Mouse (Mus musculus) cerebellum, adult (tissue): ENCODE measurements around the gene Brd2.
"Not testable (repeated sequence)": the region's sequence is repeated elsewhere in the genome, so short reads cannot be mapped to it uniquely, and the experiment has no call there.

Source experiments
- ATAC-seq: cut with Nextera tagmentation; 2 replicates; pipeline ENCODE4 v1.9.2; 2017; ENCODE audit warnings: mild to moderate bottlenecking, moderate library complexity, mixed read lengths; ENCODE audit not compliant: insufficient number of reproducible peaks, low FRiP score, low TSS enrichment

Brd2 gene

DNA sequence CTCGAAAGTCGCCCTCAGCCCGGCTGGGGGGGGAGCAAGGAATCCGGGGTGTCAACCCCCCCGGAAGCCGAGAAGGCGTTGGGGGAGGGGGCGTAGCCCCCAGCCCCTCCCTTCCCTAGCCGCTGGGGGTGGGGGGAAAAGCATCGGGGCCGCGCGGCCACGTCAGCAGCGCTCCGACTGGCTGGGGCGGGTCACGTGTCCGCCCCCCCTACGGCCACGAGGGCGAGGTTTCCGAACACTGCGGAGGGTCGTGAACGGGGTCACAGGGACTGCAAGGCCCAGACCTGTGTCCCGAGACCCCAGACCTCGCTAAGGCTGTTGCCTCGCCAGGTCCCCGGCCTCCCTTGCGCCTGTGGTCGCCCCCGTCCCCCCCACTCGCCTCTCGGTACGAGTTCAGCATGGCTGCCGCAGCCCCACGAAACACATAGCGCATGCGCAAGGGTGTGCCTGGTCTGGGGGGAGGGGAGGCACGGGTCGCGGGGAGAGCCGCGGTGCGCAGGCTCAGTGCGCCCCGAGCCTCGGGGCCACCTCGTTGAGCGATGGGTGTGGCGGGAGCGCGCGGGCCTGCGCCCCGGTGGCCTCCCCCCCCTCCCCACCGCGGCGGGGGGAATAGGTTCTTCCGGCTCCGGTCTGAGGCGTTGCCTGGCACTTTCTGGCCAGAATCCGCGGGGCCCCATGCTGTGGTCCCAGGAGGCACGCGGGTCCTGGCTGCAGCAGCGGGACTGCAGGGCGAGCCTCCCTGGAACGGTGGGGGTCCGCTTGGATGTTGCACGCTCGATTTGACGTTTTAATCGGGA, at the start of gene Brd2:
Brd2 (minus strand) TSS at position 447 of the 797 bp plus-strand sequence.
- ATAC-seq, result peak; percentile 37

DNA sequence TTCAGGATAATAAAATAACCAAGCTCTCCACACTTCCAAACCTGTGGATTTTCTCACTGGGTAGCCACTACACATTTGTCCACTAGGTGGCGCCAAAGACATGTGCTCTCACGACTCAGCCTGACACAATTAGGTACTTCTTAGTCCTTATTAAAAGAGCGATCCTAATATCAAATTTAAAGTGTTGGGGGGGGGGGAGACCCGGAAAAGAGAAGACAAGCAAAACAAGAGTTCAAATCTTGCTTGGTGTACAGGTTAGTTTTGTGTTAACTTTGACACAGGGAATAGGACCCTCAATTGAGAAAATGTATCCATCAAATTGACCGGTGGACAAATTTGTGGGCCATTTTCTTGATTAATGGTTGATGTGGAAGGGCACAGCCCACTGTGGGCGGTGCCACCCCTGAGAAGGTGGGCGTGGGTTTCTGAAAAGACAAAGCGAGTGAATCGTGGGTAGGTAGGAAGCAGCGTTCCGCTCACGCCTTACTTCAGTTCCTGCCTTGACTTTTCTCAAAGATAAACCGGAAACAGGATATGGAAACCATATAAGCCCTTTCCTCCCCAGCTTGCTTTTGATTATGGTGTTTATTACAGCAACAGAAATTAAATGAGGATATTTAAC, 48.6 kb upstream of the Brd2 start:
- ATAC-seq, result no peak; the same call in 1 of the 2 replicates

DNA sequence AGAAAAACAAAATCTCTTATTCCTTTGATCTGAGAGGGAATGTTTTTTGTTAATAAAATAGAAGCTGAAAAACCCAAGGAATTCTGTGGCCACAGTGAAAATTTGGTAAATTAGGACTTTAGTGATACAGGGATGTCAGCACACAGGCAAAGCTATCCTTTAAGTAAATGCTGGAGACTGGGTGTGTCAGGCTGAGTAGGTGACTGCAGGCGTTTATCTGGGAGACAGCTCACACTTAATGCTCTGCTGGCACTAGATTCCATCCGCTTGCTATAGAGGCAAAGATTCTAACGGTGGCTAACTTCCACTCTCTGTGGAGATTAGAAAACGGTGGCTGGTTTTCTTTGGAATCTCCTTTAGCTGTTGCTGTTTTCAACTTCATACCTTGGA, 48.0 kb upstream of the Brd2 start:
- no peak for ATAC-seq

DNA sequence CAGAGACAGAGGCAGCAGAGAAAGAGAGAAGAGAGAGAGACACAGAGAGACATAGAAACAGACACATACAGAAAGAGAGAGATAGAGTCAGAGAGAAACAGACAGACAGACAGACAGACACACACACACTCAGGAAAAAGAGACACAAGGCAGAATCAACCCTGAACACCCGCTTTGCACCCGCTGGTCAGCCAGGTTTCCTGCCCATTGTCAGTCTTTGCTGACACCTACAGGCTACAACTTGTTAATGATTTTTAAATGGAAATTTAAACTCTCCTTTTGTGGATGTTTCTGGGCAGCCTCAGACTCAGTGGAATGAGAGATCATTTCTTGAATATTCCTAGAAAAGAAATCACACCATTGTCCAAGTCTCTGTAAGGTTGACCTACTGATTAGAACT, 46.8 kb upstream of the Brd2 start:
- no peak for ATAC-seq

DNA sequence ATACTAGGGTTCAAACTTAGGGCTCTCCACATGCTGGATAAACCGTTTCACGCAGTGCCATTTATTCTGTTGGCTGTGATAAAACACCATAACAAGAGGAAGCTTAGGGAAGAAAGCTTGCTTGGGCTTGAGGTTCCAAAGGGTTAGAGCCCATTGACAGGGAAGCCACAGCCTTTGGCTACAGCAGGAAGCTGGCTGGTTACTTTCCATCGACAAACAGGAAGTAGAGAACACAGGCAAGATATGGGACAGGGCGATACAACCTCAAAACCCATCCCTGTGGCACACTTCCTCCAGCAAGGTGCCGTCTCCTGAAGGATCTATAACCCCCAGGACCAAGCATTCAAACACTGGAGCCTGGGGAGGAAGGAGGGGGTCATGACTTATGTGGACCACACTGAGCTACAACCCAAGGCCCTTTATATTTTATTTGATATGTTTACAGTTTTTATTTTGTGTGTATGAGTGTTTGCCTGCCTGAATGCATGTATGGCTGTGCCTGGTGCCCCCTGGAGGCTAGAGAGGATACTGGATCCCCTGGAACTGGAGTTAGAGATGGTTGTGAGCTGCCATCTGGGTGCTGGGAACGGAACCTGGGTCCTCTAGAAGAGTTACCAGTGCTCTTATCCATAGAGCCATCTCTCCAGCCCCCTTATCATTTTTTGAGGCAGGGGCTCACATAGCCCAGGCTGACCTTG, 42.7 kb upstream of the Brd2 start:
- no peak for ATAC-seq

DNA sequence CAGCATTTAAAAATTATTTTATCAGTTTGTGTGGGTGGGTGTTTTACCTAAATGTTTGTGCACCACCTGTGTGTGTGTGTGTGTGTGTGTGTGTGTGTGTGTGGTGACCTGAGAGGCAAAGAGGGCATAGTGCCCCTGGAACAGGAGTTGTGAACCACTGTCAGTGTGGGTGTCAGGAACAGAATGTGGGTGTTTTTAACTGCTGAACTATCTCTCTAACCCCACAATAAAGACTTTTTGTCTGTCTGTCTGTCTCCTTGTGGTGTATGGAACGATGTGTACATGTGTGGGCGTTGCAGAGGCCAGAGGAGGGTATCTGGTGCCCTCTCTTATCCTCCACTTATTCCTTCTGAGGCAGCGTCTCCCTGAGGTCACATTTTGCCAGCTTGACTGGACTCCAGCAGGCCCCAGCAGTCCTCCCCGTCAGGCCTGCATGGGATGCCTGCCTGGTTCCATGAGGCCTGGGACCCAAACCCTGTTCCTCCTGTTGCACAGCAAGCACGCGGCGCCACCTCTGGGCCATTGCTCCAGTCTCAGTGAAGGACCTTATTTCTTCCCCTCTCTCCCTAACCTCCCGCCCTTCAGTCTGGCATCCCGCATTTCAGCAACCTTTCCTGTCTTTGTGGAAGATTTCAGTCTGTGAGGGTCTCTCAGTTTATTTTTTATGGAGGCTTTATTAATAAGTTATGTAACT, 41.9 kb upstream of the Brd2 start:
- ATAC-seq, result no peak

DNA sequence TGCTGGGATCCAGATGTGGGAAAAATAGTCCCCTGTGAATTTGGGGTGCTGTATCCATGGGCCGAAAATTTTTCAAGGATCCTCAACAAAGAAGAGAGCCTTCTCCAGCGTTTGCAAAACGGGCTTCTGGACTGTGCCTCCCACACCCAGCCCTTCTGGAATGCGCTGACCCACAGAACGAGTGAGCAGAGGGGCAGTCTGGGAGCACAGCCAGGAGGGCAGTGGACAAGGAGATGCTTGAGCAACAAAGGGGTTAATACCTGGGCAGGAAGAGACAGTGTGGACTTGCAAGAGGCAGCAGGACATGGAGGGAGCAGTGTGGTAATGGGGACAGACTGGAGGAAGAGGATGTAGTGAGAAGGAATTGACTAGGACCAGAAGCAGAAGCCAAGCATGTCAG, 33.1 kb upstream of the Brd2 start:
- ATAC-seq, result no peak

DNA sequence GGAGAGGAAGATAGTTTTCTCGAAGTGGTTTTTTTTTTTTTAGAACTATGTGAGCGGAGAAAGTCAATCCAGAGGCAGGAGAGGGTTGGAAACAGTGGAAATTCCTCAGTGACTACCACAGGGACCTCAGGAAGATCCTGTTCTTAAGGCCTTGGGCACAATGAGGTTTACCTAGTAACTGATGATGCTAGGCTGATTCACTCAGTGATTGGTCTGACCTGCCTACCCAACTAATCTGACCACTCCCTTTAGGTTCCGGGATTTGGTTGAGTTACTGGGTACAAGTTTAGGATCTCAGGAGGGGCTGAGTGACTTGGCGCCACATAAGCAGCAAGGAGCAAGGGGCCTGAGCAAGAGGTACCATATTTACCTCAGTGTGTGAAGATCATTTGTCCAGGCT, 30.5 kb upstream of the Brd2 start, which contains the start of gene H2-DMb1:
H2-DMb1 (plus strand) TSS at position 150 of the 400 bp plus-strand sequence.
- ATAC-seq, result no peak

DNA sequence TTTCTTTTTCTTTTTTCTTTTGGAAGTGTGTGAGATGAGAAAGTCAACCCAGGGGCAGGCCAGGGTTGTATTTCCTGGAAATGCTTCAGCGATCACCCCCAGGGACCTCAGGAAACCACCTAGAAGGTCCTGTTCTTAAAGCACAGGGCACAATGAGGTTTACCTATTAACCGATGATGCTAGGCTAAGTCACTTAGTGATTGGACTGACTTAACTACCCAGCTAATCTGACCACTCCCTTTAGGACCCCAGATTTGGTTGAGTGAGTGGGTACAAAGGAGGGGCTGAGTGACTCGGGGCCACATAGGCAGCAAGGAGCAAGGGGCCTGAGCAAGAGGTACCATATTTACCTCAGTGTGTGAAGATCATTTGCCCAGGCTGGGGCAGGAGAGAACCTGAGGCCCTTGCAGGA, 22.5 kb upstream of the Brd2 start:
- ATAC-seq, result no peak

DNA sequence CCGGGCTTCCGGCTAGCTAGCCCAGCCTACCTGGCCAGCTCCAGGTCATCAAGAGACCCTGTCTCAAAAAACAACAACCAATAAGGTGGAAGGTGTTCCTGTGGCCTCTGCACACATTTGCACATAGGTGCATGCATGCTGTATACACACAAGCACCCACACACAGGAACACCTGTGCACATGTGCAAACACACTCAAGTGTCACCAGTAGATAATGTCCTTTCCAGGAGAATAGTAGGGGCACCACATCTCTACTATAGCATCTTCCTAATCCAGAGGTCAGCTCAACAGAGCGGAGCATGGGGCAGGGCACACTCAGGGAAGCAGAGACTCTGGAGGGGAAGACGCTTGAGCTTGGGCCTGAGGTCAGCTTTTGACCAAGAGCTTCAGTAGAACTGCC, 21.8 kb upstream of the Brd2 start:
- not testable (repeated sequence) for ATAC-seq

DNA sequence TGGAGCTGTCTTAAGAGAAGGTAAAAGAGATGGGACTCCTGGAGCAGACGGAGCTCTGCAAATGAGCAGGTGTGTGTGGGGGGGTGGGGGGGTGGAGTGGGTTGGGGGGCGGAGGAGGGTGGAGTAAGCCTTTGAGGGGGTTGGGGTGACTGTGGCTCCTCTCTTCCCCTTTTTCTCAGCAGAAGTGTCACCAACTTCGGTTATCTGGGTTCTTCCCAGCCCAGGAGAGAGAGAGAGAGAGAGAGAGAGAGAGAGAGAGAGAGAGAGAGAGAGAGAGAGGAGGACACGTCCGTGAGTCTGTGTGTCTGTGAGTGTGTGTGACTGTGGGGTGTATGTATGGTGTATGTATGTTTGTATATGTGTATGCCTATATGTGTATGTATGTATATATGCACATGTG, 21.0 kb upstream of the Brd2 start:
- no peak for ATAC-seq

DNA sequence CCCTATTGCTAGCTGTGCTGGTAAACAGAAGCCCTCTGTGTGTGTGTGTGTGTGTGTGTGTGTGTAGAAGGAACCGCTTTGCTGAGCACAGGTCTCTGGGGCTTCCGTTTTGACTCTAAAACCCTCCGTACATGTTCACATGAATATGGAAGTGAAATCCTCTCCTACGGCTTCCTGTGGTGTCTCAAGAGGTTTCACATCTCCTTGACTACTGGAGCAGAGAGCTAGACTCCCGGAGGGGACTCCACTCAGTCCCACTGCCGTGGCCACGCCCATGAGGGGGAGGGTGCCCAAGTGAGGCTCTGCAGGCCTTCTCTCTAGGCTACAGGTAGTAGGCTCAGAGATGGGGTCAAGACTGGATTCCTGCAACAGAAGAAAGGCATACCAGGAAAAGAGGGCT, 20.6 kb upstream of the Brd2 start, which contains the start of gene H2-DMb2:
H2-DMb2 (plus strand) TSS at position 275 of the 400 bp plus-strand sequence.
- no peak for ATAC-seq

DNA sequence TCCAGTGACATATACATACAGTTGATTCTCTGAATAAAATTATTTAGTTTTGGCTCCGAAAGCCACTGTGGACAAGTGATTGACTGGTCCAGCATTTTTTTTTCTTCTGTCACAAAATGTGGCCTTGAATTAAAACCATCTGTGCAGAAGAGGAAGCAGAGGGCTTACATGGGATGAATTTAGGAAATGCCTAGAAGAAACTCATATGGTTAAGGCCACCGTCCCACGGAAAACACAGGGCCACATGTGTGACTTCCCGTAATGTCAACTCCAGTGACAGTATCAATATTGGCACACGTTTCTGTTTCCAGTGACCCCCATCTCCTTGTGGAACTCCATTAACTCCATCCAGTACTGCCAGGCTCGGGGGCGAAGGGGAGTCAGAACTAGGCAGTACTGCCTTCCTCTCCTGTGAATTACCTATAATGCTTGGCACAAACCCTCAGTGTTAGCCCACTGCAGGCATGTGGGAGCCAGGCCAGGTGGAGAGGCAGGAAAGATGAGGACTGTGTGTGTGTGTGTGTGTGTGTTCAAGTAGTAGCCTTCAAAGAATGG, 20.1 kb upstream of the Brd2 start:
- no peak for ATAC-seq

DNA sequence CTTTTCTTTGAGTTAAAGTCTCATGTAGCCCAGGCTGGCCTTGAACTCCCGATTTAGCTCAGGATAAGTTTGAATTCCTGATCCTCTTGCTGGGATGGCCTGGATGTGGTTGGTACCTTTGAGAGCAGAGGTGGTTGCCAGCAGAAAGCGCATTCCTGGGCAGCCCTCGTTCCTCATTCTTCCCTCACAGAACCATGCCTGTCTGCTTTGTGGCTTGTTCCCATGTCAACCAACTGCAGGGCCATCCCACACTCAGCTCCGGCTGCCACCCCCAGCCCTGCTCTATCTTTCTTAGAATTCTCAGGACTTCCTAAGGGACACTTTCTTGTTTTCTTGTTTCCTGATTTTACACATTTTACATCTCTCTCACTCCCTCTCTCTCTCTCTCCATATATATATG, 19.0 kb upstream of the Brd2 start:
- ATAC-seq, result no peak

DNA sequence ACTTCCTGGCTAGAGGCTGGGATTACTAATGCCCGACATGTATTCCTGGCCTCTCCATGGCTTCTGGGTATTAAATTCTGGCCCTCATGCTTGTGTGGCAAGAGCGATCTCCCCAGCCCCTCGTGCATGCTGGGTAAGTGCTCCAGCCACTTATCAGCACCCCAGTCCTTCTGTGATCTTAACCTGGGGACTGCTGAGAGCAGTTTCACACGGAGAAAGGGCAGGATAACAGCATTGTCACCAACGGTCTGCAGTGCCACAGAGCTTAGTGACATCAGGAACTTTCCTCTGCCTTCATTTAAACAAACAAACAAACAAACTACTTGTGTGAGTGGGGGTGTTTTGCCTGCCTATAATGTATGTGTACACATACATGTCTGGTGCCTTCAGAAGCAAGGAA, 17.8 kb upstream of the Brd2 start:
- no peak for ATAC-seq

DNA sequence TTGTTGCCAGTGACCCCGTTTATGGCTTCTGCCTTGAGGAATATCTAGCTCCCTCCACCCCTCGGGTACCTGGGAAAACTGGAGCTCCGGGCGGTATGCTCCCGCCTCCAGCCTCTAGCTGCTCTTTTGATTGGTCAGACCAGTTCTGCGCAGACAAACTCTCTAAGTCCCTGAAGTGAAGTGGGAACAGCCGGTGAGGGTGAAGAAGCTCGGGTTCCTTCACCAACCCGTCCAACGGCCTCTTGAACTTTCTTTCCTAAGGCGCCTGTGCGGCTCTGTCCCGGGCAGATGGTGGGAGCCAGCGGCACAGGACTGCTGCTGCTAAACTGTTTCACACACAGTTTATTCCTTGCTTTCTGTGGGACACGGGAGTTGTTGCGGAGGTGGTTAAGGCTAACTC, 17.0 kb upstream of the Brd2 start:
- ATAC-seq, result no peak

DNA sequence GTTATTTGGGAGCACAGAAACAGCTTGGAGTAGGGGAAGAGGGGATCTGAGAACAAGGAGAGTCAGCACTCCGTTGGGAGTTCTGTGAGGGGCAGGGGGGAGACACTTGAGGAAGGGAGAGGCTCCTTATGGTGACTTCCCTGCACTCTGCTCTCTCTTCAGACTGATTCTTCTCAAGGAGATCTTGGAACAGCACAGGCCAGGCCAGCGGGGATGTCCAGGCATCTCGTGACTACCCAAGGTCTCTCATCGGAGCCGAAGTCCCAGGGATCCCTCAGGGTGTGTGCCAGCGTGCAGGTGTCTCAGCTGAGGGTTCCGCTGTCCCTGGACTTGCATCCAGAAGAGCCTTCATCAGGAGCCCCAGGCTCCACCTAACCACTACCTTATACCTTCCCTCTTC, 16.2 kb upstream of the Brd2 start:
- ATAC-seq, result no peak

DNA sequence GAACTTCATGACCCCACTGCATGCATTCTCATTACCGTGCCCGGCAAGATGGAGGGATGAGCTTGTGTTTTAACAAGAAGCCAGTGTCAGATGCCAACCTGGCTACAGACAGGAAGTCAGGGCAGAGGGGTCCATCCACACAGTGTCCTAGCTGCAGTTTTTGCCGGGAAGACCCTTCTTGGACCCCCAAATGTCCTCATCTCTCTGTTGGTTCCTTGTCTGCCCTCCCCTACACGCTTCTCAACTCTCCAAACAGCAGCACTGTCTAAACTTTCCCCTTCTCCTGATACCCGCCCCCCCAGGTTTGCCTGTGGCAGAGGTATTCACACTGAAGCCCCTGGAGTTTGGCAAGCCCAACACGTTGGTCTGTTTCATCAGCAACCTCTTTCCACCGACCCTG, 15.2 kb upstream of the Brd2 start:
- no peak for ATAC-seq

DNA sequence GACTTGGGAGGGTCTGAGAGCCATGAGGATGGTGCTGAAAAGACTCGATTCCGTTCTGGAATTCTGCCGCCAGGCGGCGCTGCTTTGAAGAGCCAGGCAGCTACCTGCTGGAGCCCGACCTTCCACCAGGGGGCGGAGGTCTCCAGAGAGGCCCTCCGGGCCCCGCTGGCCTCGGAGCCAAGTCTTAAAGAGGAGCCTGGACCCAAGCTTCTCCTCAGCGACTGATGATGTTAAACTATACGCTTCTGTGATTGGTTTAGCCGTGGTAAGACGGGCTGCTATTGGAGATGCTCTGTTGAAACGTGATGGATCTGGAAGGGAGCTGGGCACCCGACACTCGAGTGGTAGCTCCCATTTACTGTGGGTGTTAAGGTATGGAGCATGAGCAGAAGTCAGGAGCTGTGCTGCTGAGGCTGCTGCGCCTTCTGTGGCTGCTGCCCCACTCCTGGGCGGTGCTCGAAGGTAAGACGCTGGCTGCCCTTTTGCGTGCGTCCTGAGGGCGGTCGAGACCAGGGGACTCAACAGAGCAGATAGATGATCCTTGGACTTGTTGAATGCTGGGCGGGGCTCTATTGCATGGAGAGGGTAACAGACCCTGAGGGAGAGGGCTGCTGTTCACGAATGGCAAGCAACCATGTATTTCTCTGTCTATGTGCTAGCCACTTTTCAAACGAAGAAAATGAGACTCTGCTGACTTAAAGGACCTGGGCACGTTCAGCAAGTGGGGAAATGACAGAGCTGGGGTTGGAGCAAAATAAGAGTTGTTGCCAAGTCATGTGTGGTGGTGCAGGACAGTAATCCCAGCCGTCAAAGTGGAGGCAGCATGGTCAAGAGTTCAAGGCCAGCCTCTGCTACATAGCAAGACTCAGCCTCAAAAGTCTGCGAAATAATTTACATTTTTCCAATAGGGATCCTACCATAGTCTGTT, 13.1 kb upstream of the Brd2 start:
- peak; percentile 100 for ATAC-seq
